Mouse (Mus musculus): ENCODE results near the gene Hs3st3a1.

Hs3st3a1 gene

GRCm38 (mm10) chr11:64549380-64549779 is 114.2 kb downstream of the Hs3st3a1 start:
- no peak for ATAC-seq (ENCODE audit: insufficient number of reproducible peaks, low FRiP score, low TSS enrichment)

DNA sequence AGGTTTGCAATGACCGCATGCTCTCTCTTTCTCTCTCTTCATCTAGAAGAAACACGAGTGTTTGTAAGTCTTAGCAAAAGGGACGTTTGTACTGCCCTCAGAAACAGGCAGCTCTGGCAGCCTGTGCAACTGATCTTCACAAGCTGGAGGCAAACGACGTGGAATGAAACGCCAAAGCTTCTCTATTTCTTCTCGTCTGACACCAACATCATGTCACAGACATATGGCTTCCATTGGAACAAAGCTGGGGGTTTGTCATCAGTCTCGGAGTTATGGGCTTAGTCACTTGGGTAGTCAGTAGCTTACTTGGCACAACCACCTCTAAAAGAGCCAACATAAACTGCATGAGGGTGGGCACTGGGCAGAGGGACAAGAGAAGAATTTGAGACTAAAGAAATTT is 114.8 kb downstream of the Hs3st3a1 start:
- no peak for ATAC-seq (ENCODE audit: insufficient number of reproducible peaks, low FRiP score, low TSS enrichment)

GRCm38 (mm10) chr11:64558282-64558681 is 123.2 kb downstream of the Hs3st3a1 start:
- no peak for ATAC-seq (ENCODE audit: insufficient number of reproducible peaks, low FRiP score, low TSS enrichment)

DNA sequence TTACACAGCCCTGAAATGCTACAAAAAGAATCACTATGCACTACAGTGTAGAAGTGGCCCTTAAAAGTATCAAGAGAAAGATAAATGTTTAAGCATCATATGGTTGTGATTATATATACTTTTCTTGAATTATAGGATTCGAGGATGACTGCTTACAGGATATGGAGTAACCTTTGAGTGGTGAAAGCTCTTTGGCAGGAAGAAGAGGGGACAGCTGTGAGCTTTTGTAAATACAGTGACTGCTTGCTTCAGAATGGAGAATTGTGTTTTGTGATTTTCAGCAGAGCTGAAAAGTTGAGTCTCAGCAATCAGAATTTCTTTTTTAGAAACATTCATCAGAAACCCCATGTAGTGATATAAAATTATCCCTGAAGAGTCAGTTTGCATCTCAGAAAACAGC is 124.3 kb downstream of the Hs3st3a1 start:
- ATAC-seq (ENCODE audit: insufficient number of reproducible peaks, low FRiP score, low TSS enrichment), result no peak

- no peak for ATAC-seq (ENCODE audit: insufficient number of reproducible peaks, low FRiP score, low TSS enrichment)
Measured at GRCm38 (mm10) chr11:64560471-64560870, 125.3 kb downstream of the Hs3st3a1 start.

GRCm38 (mm10) chr11:64562771-64563170 is 127.6 kb downstream of the Hs3st3a1 start:
- no peak for ATAC-seq (ENCODE audit: insufficient number of reproducible peaks, low FRiP score, low TSS enrichment)
